Mouse (Mus musculus) midbrain, embryonic 15.5 days (tissue): ENCODE data around the gene Spaar. TPM values are rescaled to one million over a fixed set of nuclear protein-coding genes. Genes with fewer than 3 reads are reported as not detected.

Source experiments
- ATAC-seq: fragments of 200-750 bp; cut with Nextera tagmentation; replicated peaks from 2 replicates; pipeline ENCODE4 v1.8.0; 2017; ENCODE audit warnings: moderate TSS enrichment
- H3K27ac ChIP-seq: fragments of 300-500 bp; sonication (generic); 2 replicates; pipeline ENCODE4 v1.5.1; 2015; ENCODE audit warnings: mild to moderate bottlenecking, inconsistent platforms
- H3K27me3 ChIP-seq: fragments of 300-500 bp; sonication (generic); replicated peaks from 2 replicates; pipeline ENCODE4 v1.6.1; 2015; ENCODE audit warnings: inconsistent platforms
- H3K36me3 ChIP-seq: fragments of 300-500 bp; sonication (generic); replicated peaks from 2 replicates; pipeline ENCODE4 v1.6.1; 2015; ENCODE audit warnings: inconsistent platforms
- H3K4me1 ChIP-seq: fragments of 300-500 bp; sonication (generic); 2 replicates; pipeline ENCODE4 v1.6.1; 2015; ENCODE audit warnings: inconsistent platforms
- H3K4me2 ChIP-seq: fragments of 300-500 bp; sonication (generic); 2 replicates; pipeline ENCODE4 v1.6.1; 2015; ENCODE audit warnings: inconsistent platforms, mild to moderate bottlenecking, moderate library complexity
- H3K4me3 ChIP-seq: fragments of 300-500 bp; sonication (generic); 2 replicates; pipeline ENCODE4 v1.5.1; 2015; ENCODE audit warnings: mild to moderate bottlenecking, inconsistent platforms
- H3K9ac ChIP-seq: fragments of 300-500 bp; sonication (generic); 2 replicates; pipeline ENCODE4 v1.6.1; 2015; ENCODE audit warnings: mild to moderate bottlenecking, inconsistent platforms
- H3K9me3 ChIP-seq: fragments of 300-500 bp; sonication (generic); 2 replicates; pipeline ENCODE4 v1.6.1; 2016; ENCODE audit warnings: inconsistent platforms
- WGBS: fragments of 180-500 bp; shearing (Covaris S2); methylation state at CpG from one replicate; pipeline ENCODE4 v1.1.7; 2015; ENCODE audit warnings: mixed read lengths; 5-methylcytosine and 5-hydroxymethylcytosine counted together
- polyA plus RNA-seq: library from polyadenylated mRNA; unstranded; fragments of >200 nt; fragmentation: Nextera tagmentation; extraction: Ambion mirVana; gene quantifications from 2 replicates; pipeline ENCODE4 v1.2.1, GENCODE M21; 2015

Gene Spaar
- polyA plus RNA-seq, 1 experiment from 2014 or later, result not detected

DNA sequence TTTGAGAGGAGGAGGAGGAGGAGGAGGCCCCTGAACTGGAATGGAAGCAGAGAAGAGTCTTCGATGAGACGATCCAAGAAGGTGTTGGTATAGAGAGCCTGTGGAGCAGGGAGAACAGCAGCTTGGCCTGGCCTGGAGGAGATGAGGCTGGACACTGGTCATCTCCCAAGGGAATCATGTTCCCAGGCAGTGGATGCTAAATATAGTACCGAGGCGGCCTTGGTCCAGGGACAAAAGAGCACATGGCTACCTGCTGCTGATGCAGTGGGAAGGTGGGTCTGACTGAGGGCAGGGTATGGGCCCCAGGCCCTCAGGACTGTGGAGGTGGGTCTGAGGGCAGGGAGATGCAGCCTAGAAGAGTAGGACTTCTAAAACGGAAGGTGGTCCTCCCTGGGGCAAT lies 3.4 kb downstream of the Spaar start:
- Histone ChIP-seq H3K27ac (no peak overlapping the region), H3K36me3 (no peaks in the 10 kb centered on the region), H3K27me3 (no peaks in the 10 kb centered on the region), H3K9me3 (no peaks in the 10 kb centered on the region), H3K9ac (no peak overlapping the region), H3K4me2 (no peak overlapping the region), H3K4me1 (no peaks in the 10 kb centered on the region), H3K4me3 (no peak overlapping the region)
- WGBS, result 84% methylated on average over 5 of the region's 5 CpGs
- no peak for ATAC-seq

DNA sequence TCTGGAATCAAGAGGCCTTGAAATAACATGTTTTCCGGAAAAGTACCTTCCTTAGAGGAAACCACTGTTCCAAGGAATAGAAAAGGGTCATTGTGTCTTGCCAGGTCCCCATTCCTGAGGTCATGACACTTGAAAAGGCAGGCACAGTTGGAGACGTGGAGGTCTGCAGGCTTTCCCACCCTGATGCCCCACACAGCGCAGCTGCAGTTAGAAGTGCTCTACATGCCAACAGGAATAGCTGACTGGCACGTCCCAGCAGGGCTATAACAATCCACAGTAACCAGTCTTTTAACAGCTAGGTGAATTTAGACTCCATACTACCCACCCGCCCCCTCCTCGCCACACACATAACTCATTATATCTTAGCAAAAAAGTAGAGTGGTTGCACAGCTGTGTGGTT lies 7.3 kb downstream of the Spaar start:
- ATAC-seq, result no peak
- Histone ChIP-seq H3K4me3 (no peak overlapping the region), H3K9me3 (no peaks in the 10 kb centered on the region), H3K27ac (no peak overlapping the region), H3K36me3 (no peaks in the 10 kb centered on the region), H3K4me2 (no peak overlapping the region), H3K27me3 (no peaks in the 10 kb centered on the region), H3K9ac (no peak overlapping the region), H3K4me1 (no peaks in the 10 kb centered on the region)
- 74% methylated on average over 6 of the region's 6 CpGs for WGBS

GRCm38 (mm10) chr4:43738989-43739674 lies 9.3 kb downstream of the Spaar start:
- no peak overlapping the region for H3K9ac ChIP-seq
- H3K4me1 ChIP-seq, result no peaks in the 10 kb centered on the region
- H3K4me2 ChIP-seq, result no peak overlapping the region
- no peaks in the 10 kb centered on the region for H3K9me3 ChIP-seq
- no peak for ATAC-seq
- no peaks in the 10 kb centered on the region for H3K36me3 ChIP-seq
- no peak overlapping the region for H3K4me3 ChIP-seq
- no peaks in the 10 kb centered on the region for H3K27me3 ChIP-seq
- no peak overlapping the region for H3K27ac ChIP-seq
- WGBS, result 75% methylated on average over 8 of the region's 8 CpGs

DNA sequence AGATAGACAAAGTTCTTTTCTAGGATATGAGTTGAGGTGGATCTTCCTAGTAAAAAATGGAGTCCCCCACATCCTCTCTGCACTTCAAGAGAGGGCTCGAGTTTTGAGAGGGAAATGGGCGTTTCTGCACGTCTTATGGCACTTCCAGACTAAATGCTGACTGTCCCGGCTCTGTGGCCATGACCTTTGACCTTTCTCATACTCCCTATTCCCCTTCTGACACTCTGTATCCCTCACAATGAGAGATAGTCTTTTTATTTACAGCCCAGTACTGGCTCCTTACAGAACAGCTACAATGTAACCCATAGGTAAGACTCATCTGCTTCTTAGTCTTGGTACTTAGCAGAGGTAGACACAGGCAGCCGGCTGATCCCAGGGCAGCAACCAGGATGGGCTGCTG lies 11.7 kb downstream of the Spaar start:
- no peak overlapping the region for H3K9ac ChIP-seq
- WGBS, result 76% methylated on average over 5 of the region's 5 CpGs
- no peaks in the 10 kb centered on the region for H3K27me3 ChIP-seq
- H3K36me3 ChIP-seq, result no peaks in the 10 kb centered on the region
- H3K9me3 ChIP-seq, result no peaks in the 10 kb centered on the region
- H3K27ac ChIP-seq, result no peak overlapping the region
- ATAC-seq, result no peak
- no peaks in the 10 kb centered on the region for H3K4me1 ChIP-seq
- no peak overlapping the region for H3K4me3 ChIP-seq
- no peak overlapping the region for H3K4me2 ChIP-seq

DNA sequence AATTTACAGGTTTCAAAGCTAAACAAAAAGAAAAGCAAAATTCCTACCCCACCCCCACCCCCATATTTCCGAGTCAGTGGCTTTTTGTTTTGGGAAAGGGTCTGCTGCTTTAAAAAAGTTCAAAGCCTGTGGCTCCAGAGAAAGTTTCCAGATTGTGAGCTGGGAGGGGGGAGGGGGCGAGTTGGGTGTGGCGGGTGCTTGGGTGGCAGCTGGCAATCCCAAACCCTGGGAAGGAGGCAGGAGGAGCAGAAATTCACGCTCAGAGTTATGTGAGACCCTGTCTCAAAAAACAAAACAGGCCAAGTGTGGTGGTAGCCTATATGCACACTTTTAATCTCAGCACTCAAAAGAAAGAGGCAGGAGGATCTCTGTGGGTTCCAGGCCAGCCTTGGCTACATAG lies 12.8 kb downstream of the Spaar start:
- ATAC-seq, result no peak
- Histone ChIP-seq H3K27ac (no peak overlapping the region), H3K9me3 (no peaks in the 10 kb centered on the region), H3K4me1 (no peaks in the 10 kb centered on the region), H3K4me2 (no peak overlapping the region), H3K36me3 (no peaks in the 10 kb centered on the region), H3K9ac (no peak overlapping the region), H3K4me3 (no peak overlapping the region), H3K27me3 (no peaks in the 10 kb centered on the region)
- WGBS, result 21% methylated on average over 4 of the region's 4 CpGs

GRCm38 (mm10) chr4:43743099-43743498 lies 13.3 kb downstream of the Spaar start:
- Histone ChIP-seq H3K27ac (no peak overlapping the region), H3K27me3 (no peaks in the 10 kb centered on the region), H3K9ac (no peak overlapping the region), H3K4me2 (no peak overlapping the region), H3K4me3 (no peak overlapping the region), H3K9me3 (no peaks in the 10 kb centered on the region), H3K4me1 (no peaks in the 10 kb centered on the region), H3K36me3 (no peaks in the 10 kb centered on the region)
- no peak for ATAC-seq
- 69% methylated on average over 1 of the region's 1 CpGs for WGBS

DNA sequence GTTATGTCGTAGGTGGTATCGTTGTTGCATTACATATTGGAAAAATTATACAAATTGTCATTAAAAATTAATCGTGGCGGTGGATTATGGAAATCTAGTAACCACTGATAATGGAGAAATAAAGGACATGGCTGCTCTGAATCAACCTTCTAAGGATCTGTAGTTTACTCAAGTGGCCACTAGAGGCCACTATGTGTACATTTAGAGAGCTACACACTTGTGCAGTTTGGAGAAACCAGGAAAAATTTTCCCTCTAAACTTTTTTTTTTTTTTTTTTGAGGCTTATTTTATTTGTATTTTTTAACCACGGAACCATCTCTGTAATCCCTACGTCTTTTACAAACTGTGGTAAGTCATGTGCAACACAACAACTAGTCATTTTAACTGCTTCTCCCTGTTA lies 15.4 kb downstream of the Spaar start:
- Histone ChIP-seq H3K36me3 (no peaks in the 10 kb centered on the region), H3K4me2 (no peak overlapping the region), H3K9me3 (no peaks in the 10 kb centered on the region), H3K4me1 (no peaks in the 10 kb centered on the region), H3K9ac (no peak overlapping the region), H3K27me3 (no peaks in the 10 kb centered on the region), H3K4me3 (no peak overlapping the region), H3K27ac (no peak overlapping the region)
- WGBS, result 17% methylated on average over 6 of the region's 6 CpGs
- no peak for ATAC-seq

DNA sequence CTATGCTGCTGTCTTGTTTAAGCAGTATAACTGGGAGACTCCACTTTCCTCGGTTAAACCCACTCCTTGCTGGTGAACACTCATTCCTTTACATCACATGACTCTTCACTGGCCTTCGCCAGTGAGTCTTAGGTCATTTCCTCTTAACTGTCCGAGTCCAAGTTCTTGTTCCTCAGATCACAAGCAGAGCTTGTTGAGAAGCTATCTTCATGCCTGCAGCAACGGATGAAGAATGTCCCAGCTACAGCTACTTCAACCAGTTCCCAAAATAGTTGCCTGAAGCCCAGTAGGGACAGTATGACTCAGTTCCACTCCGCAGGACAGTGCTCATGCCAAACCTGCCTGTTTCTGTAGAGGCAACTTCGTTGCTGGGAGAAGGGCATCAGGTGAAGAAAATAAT lies 27.4 kb downstream of the Spaar start:
- Histone ChIP-seq H3K4me1 (no peaks in the 10 kb centered on the region), H3K4me3 (no peak overlapping the region), H3K27me3 (no peaks in the 10 kb centered on the region), H3K9me3 (no peaks in the 10 kb centered on the region), H3K27ac (no peak overlapping the region), H3K9ac (no peak overlapping the region), H3K4me2 (no peak overlapping the region), H3K36me3 (no peaks in the 10 kb centered on the region)
- ATAC-seq, result no peak
- 82% methylated on average over 6 of the region's 6 CpGs for WGBS

DNA sequence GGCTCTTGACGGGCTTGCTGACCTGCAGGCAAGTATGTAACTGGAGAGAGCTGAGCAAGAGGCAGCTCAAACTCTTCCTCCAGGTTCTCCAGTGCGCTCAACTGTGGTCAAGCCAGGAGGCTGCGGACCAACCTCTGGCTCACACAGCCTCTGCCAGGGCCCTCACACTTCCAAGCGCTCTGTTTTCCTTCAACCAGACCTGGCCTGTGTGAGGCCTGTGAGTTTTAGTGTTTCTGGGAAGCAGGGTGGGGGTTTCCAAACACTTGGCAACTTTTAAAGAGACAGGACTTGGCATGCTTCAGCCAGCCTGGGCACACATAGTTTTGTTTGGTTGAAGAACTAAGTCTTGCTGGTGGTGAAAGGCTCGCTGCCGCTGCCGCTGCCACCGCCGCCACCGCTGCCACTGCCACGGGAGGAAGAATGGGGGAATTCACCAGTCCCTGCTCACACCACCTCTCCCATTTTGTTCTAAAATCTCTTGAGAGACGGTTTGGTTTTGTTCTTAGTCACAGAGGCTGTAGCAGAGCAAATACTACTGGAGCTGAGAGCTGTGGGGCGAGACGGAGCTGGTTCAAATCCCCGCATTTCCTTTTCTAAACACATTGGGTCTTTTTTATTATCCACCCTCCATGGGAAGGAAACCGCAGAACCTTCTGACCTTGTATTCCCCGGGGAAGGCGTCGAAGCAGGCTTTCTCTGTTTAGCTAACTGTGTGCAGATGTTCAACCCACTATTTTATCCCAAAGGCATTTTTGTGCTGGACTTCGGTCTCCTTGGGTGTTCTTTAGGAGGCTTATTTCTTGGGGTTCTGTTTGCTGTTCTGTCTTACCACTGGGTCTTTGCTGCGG lies 30.0 kb downstream of the Spaar start:
- Histone ChIP-seq H3K36me3 (no peaks in the 10 kb centered on the region), H3K27me3 (no peaks in the 10 kb centered on the region), H3K4me1 (no peaks in the 10 kb centered on the region), H3K4me3 (no peak overlapping the region), H3K9ac (no peak overlapping the region), H3K27ac (no peak overlapping the region), H3K9me3 (no peaks in the 10 kb centered on the region), H3K4me2 (no peak overlapping the region)
- no peak for ATAC-seq
- WGBS, result 83% methylated on average over 21 of the region's 21 CpGs

DNA sequence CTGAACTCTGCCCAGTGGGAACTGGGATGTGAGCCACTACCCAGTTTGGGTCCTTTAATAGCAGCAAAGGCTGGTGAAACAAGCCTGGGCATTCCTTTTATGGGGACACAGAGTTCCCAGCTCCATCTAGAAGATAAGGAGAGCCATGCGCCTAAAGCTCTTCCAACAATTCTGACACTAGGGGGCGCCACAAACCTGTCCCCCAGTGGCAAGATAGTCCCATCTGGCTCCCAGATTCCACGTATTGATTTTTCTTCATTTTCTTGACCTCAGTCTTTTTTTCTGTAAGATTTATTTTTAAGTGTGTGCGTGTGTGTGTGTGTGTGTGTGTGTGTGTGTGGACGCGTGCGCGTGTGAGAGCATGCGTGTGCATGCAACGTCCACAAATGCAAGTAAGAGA lies 30.6 kb downstream of the Spaar start:
- Histone ChIP-seq H3K4me1 (no peaks in the 10 kb centered on the region), H3K4me3 (no peak overlapping the region), H3K4me2 (no peak overlapping the region), H3K36me3 (no peaks in the 10 kb centered on the region), H3K9me3 (no peaks in the 10 kb centered on the region), H3K27ac (no peak overlapping the region), H3K27me3 (no peaks in the 10 kb centered on the region), H3K9ac (no peak overlapping the region)
- no peak for ATAC-seq
- 67% methylated on average over 10 of the region's 10 CpGs for WGBS

- no peaks in the 10 kb centered on the region for H3K27me3 ChIP-seq
- no peaks in the 10 kb centered on the region for H3K4me1 ChIP-seq
- no peak overlapping the region for H3K4me2 ChIP-seq
- H3K36me3 ChIP-seq, result no peaks in the 10 kb centered on the region
- H3K9me3 ChIP-seq, result no peaks in the 10 kb centered on the region
- 78% methylated on average over 2 of the region's 2 CpGs for WGBS
- ATAC-seq, result no peak
- H3K4me3 ChIP-seq, result no peak overlapping the region
- no peak overlapping the region for H3K9ac ChIP-seq
- H3K27ac ChIP-seq, result no peak overlapping the region
These were observed 31.5 kb downstream of the Spaar start for GRCm38 (mm10) chr4:43761336-43761735.

- H3K27me3 ChIP-seq, result no peaks in the 10 kb centered on the region
- H3K4me3 ChIP-seq, result no peak overlapping the region
- 23% methylated on average over 7 of the region's 7 CpGs for WGBS
- H3K9ac ChIP-seq, result no peak overlapping the region
- H3K36me3 ChIP-seq, result no peaks in the 10 kb centered on the region
- no peaks in the 10 kb centered on the region for H3K4me1 ChIP-seq
- no peaks in the 10 kb centered on the region for H3K9me3 ChIP-seq
- H3K4me2 ChIP-seq, result no peak overlapping the region
- no peak overlapping the region for H3K27ac ChIP-seq
- no peak for ATAC-seq
These were observed 33.6 kb downstream of the Spaar start for GRCm38 (mm10) chr4:43763410-43763809.

DNA sequence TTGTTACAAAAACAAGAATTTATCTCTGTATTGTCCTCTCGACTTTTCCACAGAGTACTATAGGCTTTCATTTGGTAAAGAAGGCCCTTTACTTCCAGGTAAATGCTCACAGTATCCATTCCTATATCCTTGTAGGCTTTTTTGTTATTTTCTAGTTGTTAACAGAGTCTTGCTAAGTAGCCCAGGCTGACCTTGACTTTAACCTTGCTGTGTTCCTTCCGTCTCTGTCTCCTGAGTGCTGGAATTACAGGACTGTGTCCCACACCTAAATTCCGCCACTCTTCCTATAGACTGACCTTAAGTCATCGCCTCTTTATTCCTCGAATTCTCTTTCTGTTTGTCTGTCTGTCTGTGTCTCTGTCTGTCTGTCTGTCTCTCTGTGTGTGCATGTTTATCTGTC lies 38.5 kb downstream of the Spaar start:
- no peaks in the 10 kb centered on the region for H3K27me3 ChIP-seq
- no peaks in the 10 kb centered on the region for H3K36me3 ChIP-seq
- no peaks in the 10 kb centered on the region for H3K9me3 ChIP-seq
- no peak overlapping the region for H3K27ac ChIP-seq
- no peak for ATAC-seq
- H3K4me1 ChIP-seq, result no peaks in the 10 kb centered on the region
- no peak overlapping the region for H3K4me3 ChIP-seq
- no peak overlapping the region for H3K9ac ChIP-seq
- H3K4me2 ChIP-seq, result no peak overlapping the region
- 92% methylated on average over 5 of the region's 5 CpGs for WGBS
